Mouse (Mus musculus) neural tube, embryonic 10.5 days (tissue): ENCODE data around the gene C2cd2.

Experiments
- DNase-seq: peaks from one replicate; pipeline ENCODE4 v3.0.0-alpha.2; 2017; ENCODE audit warnings: low spot score; ENCODE audit errors: extremely low spot score

The C2cd2 gene

DNA sequence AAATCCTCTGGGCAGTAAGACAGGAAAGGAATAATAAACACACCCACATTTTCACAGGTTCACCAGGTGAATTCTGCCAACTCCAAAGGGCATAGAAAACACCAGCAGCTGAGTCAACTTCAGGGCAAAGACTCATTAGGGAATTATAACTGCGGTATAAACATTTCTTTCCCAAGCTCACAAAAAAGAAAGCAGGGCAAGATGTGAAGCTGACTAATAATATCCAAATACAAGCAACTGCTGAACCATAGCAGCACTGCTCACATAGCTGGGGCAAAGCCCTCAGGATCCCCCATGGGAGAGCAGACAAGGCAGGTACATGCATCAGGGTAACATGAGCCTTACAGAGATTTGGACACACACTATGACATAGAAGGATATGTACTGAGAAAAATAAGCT, 145.0 kb downstream of the C2cd2 start:
- no peak for DNase-seq

DNA sequence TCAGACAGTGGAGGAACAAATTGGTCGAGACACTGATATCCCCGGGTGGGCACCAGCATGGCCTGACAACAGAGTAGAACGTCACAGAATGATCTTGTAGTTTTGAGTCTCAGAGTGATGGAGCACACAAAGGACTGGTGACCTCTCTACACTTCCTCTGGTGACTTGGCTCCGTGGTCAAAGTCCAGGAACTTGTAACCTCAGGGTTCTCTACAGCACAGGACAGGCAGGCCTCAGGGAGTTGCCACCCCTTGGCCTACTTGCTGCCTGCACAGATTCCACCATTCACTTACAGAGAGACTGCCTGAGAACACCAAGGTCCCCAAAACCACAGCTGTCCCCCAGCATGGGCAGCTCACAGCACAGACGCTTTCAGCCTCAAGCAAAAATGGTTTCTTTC, 147.1 kb downstream of the C2cd2 start:
- no peak for DNase-seq

DNA sequence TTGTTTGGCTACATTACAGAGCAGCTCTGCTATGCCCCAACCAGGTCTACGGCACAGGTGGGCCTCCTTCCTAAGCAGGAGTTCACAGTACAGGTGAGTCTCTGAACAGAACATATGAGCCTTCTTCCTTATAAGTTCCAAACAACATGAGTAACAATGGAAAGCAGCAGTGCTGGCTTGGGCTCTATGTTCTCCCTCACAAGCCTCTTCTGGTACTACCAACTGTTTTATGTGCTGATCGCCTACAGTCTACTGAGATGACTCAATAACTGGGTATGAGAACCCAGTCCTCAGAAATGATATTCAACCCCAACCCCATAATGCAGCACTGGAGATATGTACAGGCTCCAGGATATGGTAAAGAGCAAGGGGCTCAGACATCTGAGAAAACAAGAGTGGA, 148.3 kb downstream of the C2cd2 start:
- no peak for DNase-seq

DNA sequence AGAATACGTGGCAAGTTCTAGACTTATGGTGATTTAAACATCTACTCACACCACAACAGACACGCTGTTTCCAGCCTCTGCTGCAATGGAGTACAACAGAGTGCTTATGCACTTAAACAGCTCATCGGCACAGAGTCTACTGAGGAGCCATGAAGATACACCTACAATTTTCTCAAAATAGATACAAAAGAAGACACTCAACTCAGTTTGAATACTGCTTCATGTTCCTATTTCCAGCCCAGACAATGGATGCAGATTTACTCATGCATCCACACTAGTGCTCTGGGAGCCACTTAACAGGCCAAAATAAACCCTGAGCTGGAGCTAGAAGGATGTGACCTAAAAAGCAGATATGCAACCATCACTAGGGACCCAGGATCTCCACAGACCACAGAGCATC, 153.5 kb downstream of the C2cd2 start:
- no peak for DNase-seq

DNA sequence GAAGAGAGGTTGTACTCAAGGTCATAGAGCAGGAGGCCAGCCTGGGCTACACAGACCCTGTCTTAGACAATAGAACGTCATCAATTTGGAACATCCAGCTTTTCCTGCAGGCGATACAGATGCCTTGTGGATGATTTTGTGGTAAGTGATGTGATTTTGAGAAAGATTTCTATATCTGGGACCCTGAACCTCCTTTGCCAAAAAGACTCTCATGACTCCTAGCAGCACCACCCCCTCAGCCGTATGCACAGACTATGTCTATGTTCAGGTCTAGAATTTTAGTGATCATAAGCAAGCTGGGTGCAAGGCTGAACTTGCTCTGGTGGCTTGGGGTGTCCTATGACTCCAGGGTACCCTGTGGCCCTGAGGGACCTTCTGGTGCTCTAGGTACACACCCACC, 156.8 kb downstream of the C2cd2 start:
- DNase-seq: no peak
